Mouse (Mus musculus) CH12.LX (cell line): ENCODE results near the gene Gm11146. TPM values are rescaled to one million over a fixed set of nuclear protein-coding genes. Genes with fewer than 3 reads are reported as not detected.

ENCODE experiments used
- DNase-seq: peaks from one replicate; pipeline ENCODE4 v3.0.0-alpha.2; 2013; ENCODE audit errors: extremely low read depth
- H3K27ac ChIP-seq: 2 replicates; pipeline ENCODE4 v1.5.1; 2012; ENCODE audit warnings: low read depth, mild to moderate bottlenecking, control low read depth, moderate library complexity; ENCODE audit not compliant: insufficient read depth
- H3K27me3 ChIP-seq: replicated peaks from 2 replicates; pipeline ENCODE3; 2012; ENCODE audit warnings: inconsistent platforms
- H3K36me3 ChIP-seq, 2 experiments: replicated peaks in 1 of 2; 2 replicates each; pipeline versions ENCODE3 to v1.6.1; 2012; ENCODE audit warnings: inconsistent platforms in 1 of 2, low read length in 1 of 2, mild to moderate bottlenecking in 1 of 2, mixed read lengths in 1 of 2, moderate library complexity in 1 of 2; ENCODE audit not compliant: control insufficient read depth in 1 of 2, insufficient read depth in 1 of 2
- H3K4me1 ChIP-seq, 2 experiments: 2 replicates each; pipeline ENCODE4 v1.6.1; 2012; ENCODE audit warnings: inconsistent platforms in 1 of 2, moderate library complexity in 1 of 2; ENCODE audit not compliant: insufficient read depth in 2 of 2, control insufficient read depth in 1 of 2
- H3K4me2 ChIP-seq: 2 replicates; pipeline ENCODE4 v1.6.1; 2012; ENCODE audit warnings: low read depth, mild to moderate bottlenecking, control low read depth; ENCODE audit not compliant: poor library complexity, insufficient read depth, severe bottlenecking
- H3K4me3 ChIP-seq, 3 experiments: fragments of 150-350 bp in 1 of 3; sonication (generic) in 1 of 3; replicated peaks in 1 of 3; 2 replicates each; pipeline versions ENCODE3 to v1.5.1; 2011 to 2012; ENCODE audit warnings: low read depth in 2 of 3, low read length in 2 of 3, mild to moderate bottlenecking in 2 of 3, moderate library complexity in 2 of 3, control low read depth in 1 of 3, improper control_type of control experiment in 1 of 3, inconsistent platforms in 1 of 3, mixed read lengths in 1 of 3; ENCODE audit not compliant: poor library complexity in 1 of 3
- H3K79me2 ChIP-seq: replicated peaks from 2 replicates; pipeline ENCODE4 v1.6.1; 2012; ENCODE audit warnings: mild to moderate bottlenecking, moderate library complexity; ENCODE audit not compliant: control insufficient read depth, poor library complexity, insufficient read depth, severe bottlenecking; ENCODE audit errors: extremely low read depth
- H3K9ac ChIP-seq: 2 replicates; pipeline ENCODE4 v1.6.1; 2012; ENCODE audit warnings: low read depth, mild to moderate bottlenecking, control low read depth, moderate library complexity; ENCODE audit not compliant: insufficient read depth
- H3K9me3 ChIP-seq: replicated peaks from 2 replicates; pipeline ENCODE3; 2012; ENCODE audit warnings: low read length, inconsistent platforms, mixed read lengths
- BHLHE40 ChIP-seq: IDR thresholded peaks from 2 replicates; pipeline ENCODE4 v1.6.1; 2011; ENCODE audit warnings: mild to moderate bottlenecking, low read depth, low read length, improper control_type of control experiment
- CHD1 ChIP-seq: IDR thresholded peaks from 2 replicates; pipeline ENCODE4 v1.6.1; 2012; ENCODE audit warnings: low read depth, low read length, improper control_type of control experiment, inconsistent platforms
- CHD2 ChIP-seq: IDR thresholded peaks from 2 replicates; pipeline ENCODE4 v1.6.1; 2011; ENCODE audit warnings: low read length, improper control_type of control experiment
- CTCF ChIP-seq, 2 experiments: IDR thresholded peaks in 1 of 2; conservative IDR thresholded peaks in 1 of 2; 2 replicates each; pipeline ENCODE4 v1.5.1; 2011 to 2012; ENCODE audit warnings: low read depth in 2 of 2, low read length in 2 of 2, improper control_type of control experiment in 1 of 2, inconsistent platforms in 1 of 2, mild to moderate bottlenecking in 1 of 2, moderate library complexity in 1 of 2
- E2F4 ChIP-seq: IDR thresholded peaks from 2 replicates; pipeline ENCODE4 v1.6.1; 2011; ENCODE audit warnings: low read depth, low read length, improper control_type of control experiment; ENCODE audit not compliant: insufficient replicate concordance
- EP300 ChIP-seq: IDR thresholded peaks from 2 replicates; pipeline ENCODE4 v1.6.1; 2011; ENCODE audit warnings: low read length, improper control_type of control experiment
- GABPA ChIP-seq: IDR thresholded peaks from 2 replicates; pipeline ENCODE4 v1.6.1; 2012; ENCODE audit warnings: low read depth, low read length, improper control_type of control experiment, inconsistent platforms; ENCODE audit not compliant: insufficient replicate concordance
- HCFC1 ChIP-seq: IDR thresholded peaks from 2 replicates; pipeline ENCODE4 v1.6.1; 2012; ENCODE audit warnings: low read depth, mild to moderate bottlenecking, inconsistent platforms, low read length, improper control_type of control experiment
- KAT2A ChIP-seq: IDR thresholded peaks from 2 replicates; pipeline ENCODE4 v1.6.1; 2012; ENCODE audit warnings: low read length, improper control_type of control experiment, inconsistent platforms; ENCODE audit not compliant: insufficient replicate concordance
- MAX ChIP-seq: IDR thresholded peaks from 2 replicates; pipeline ENCODE4 v1.6.1; 2011; ENCODE audit warnings: low read length, improper control_type of control experiment
- MEF2A ChIP-seq: IDR thresholded peaks from 2 replicates; pipeline ENCODE4 v1.6.1; 2014; ENCODE audit warnings: low read depth, mild to moderate bottlenecking, inconsistent platforms, low read length, improper control_type of control experiment, borderline replicate concordance
- MXI1 ChIP-seq: IDR thresholded peaks from 2 replicates; pipeline ENCODE4 v1.6.1; 2011; ENCODE audit warnings: mild to moderate bottlenecking, low read depth, low read length, improper control_type of control experiment
- MYC ChIP-seq: IDR thresholded peaks from 2 replicates; pipeline ENCODE4 v1.6.1; 2011; ENCODE audit warnings: low read depth, mild to moderate bottlenecking, improper control_type of control experiment, low read length
- NELFE ChIP-seq: IDR thresholded peaks from 2 replicates; pipeline ENCODE4 v1.6.1; 2011; ENCODE audit warnings: low read depth, low read length, improper control_type of control experiment
- NRF1 ChIP-seq: IDR thresholded peaks from 2 replicates; pipeline ENCODE4 v1.6.1; 2014; ENCODE audit warnings: low read depth, mild to moderate bottlenecking, inconsistent platforms, low read length, improper control_type of control experiment, moderate library complexity
- PAX5 ChIP-seq: IDR thresholded peaks from 2 replicates; pipeline ENCODE4 v1.6.1; 2012; ENCODE audit warnings: low read length, inconsistent platforms, mixed read lengths
- RAD21 ChIP-seq: IDR thresholded peaks from 2 replicates; pipeline ENCODE4 v1.6.1; 2011; ENCODE audit warnings: low read depth, mild to moderate bottlenecking, low read length, improper control_type of control experiment, moderate library complexity
- RCOR1 ChIP-seq: conservative IDR thresholded peaks from 2 replicates; pipeline ENCODE4 v1.6.1; 2012; ENCODE audit warnings: low read depth, mild to moderate bottlenecking, inconsistent platforms, low read length, improper control_type of control experiment
- SIN3A ChIP-seq: IDR thresholded peaks from 2 replicates; pipeline ENCODE4 v1.6.1; 2012; ENCODE audit warnings: low read length, improper control_type of control experiment, inconsistent platforms
- SMC3 ChIP-seq: IDR thresholded peaks from 2 replicates; pipeline ENCODE4 v1.6.1; 2011; ENCODE audit warnings: low read depth, low read length, improper control_type of control experiment
- TBP ChIP-seq: conservative IDR thresholded peaks from 2 replicates; pipeline ENCODE4 v1.6.1; 2011; ENCODE audit warnings: low read depth, low read length, improper control_type of control experiment
- TCF12 ChIP-seq: IDR thresholded peaks from 2 replicates; pipeline ENCODE4 v1.6.1; 2014; ENCODE audit warnings: low read depth, mild to moderate bottlenecking, inconsistent platforms, low read length, improper control_type of control experiment
- USF1 ChIP-seq: IDR thresholded peaks from 2 replicates; pipeline ENCODE4 v1.6.1; 2014; ENCODE audit warnings: low read depth, mild to moderate bottlenecking, inconsistent platforms, low read length, improper control_type of control experiment
- ZC3H11A ChIP-seq: IDR thresholded peaks from 2 replicates; pipeline ENCODE4 v1.6.1; 2012; ENCODE audit warnings: low read depth, mild to moderate bottlenecking, inconsistent platforms, low read length, improper control_type of control experiment
- ZKSCAN1 ChIP-seq: IDR thresholded peaks from 2 replicates; pipeline ENCODE4 v1.6.1; 2012; ENCODE audit warnings: low read depth, inconsistent platforms, low read length, improper control_type of control experiment, borderline replicate concordance
- ZMIZ1 ChIP-seq: IDR thresholded peaks from 2 replicates; pipeline ENCODE4 v1.6.1; 2012; ENCODE audit warnings: low read depth, mild to moderate bottlenecking, inconsistent platforms, low read length, improper control_type of control experiment
- ZNF384 ChIP-seq: IDR thresholded peaks from 2 replicates; pipeline ENCODE4 v1.6.1; 2012; ENCODE audit warnings: low read depth, low read length, improper control_type of control experiment, inconsistent platforms
- dilution Hi-C: fragments of 300-500 bp; cut with MboI; formaldehyde crosslinking; loops from 2 replicates; pipeline ENCODE4 v1.14.3; 2020; ENCODE audit warnings: low sequenced_read_pairs; ENCODE audit not compliant: extremely low pct_unique_long_range_greater_than_20kb, extremely low pct_ligation_motif_present
- in situ Hi-C: fragments of 300-500 bp; cut with MboI; formaldehyde crosslinking; loops from 3 replicates; pipeline ENCODE4 v1.14.3; 2019; ENCODE audit warnings: low sequenced_read_pairs, low pct_ligation_motif_present, low pct_unique_long_range_greater_than_20kb, mixed read lengths
- polyA plus RNA-seq: library from polyadenylated mRNA; unstranded; fragments of >175 nt; gene quantifications from 2 replicates; pipeline ENCODE4 v1.2.1, GENCODE M21; 2012; ENCODE audit warnings: low read depth; ENCODE audit not compliant: insufficient read length
- total RNA-seq, 2 experiments: library from RNA; depleted of rRNA; stranded (reverse); fragments of 300-350 nt in 1 of 2; fragments of >200 nt in 1 of 2; gene quantifications; 2 replicates each; pipeline ENCODE4 v1.2.3; 2012 to 2014

Gene Gm11146
- total and polyA plus RNA-seq, 3 experiments, result not detected

GRCm38 (mm10) chr16:77596556-77596955 is 5.3 kb downstream of the Gm11146 start:
- dilution Hi-C loops (no loop called here), in situ Hi-C loops (no loop called here)
- Histone ChIP-seq H3K79me2 (no peaks in the 10 kb centered on the region), H3K9me3 (peaks cover 38% of the 10 kb centered on the region), H3K36me3 (no peaks in the 10 kb centered on the region), H3K9ac (no peak overlapping the region), H3K4me2 (no peak overlapping the region), H3K27ac (no peak overlapping the region), H3K27me3 (no peaks in the 10 kb centered on the region), H3K4me1 (no peaks in the 10 kb centered on the region), H3K4me3 (no peak overlapping the region)
- TF ChIP-seq NRF1 (no peak), HCFC1 (no peak), TCF12 (no peak), MXI1 (no peak), EP300 (no peak), MYC (no peak), BHLHE40 (no peak), CHD2 (no peak), RCOR1 (no peak), ZMIZ1 (no peak), CTCF (conservative IDR thresholded peaks at IDR 0.05 in 1 of 2, IDR thresholded peaks at IDR 0.05 in 1 of 2; ENCODE audit: low read depth in 2 of 2, low read length in 2 of 2) (no peak), MEF2A (no peak), MAX (no peak), NELFE (no peak), ZKSCAN1 (no peak), TBP (no peak), ZNF384 (no peak), SMC3 (no peak), RAD21 (no peak), SIN3A (no peak)
- no peak for DNase-seq

GRCm38 (mm10) chr16:77595661-77596060 is 6.2 kb downstream of the Gm11146 start:
- Histone ChIP-seq H3K9ac (no peak overlapping the region), H3K4me3 (no peak overlapping the region), H3K27ac (no peak overlapping the region), H3K27me3 (no peaks in the 10 kb centered on the region), H3K9me3 (peaks cover 39% of the 10 kb centered on the region), H3K79me2 (no peaks in the 10 kb centered on the region), H3K4me1 (no peaks in the 10 kb centered on the region), H3K4me2 (no peak overlapping the region), H3K36me3 (no peaks in the 10 kb centered on the region)
- TF ChIP-seq ZC3H11A, result no peak
- TF ChIP-seq NELFE, result no peak
- no peak for TF ChIP-seq CTCF (conservative IDR thresholded peaks at IDR 0.05 in 1 of 2, IDR thresholded peaks at IDR 0.05 in 1 of 2; ENCODE audit: low read depth in 2 of 2, low read length in 2 of 2)
- no peak for TF ChIP-seq USF1
- TF ChIP-seq CHD1, result no peak
- TF ChIP-seq PAX5, result no peak
- no peak for TF ChIP-seq KAT2A
- no peak for TF ChIP-seq CHD2
- TF ChIP-seq SIN3A, result no peak
- TF ChIP-seq BHLHE40, result no peak
- TF ChIP-seq MEF2A, result no peak
- no peak for TF ChIP-seq MAX
- TF ChIP-seq ZNF384, result no peak
- no peak for TF ChIP-seq GABPA
- no peak for TF ChIP-seq E2F4
- dilution Hi-C loops (no loop called here), in situ Hi-C loops (no loop called here)
- DNase-seq, result no peak
